Mouse (Mus musculus) liver, postnatal 0 days (tissue): Measurements from ENCODE around the gene Pdzd2.

Experiments used
- CTCF ChIP-seq: sonication (generic); IDR thresholded peaks from 2 replicates; pipeline ENCODE4 v1.5.1; 2016; ENCODE audit warnings: antibody characterized with exemption, low read depth
- EP300 ChIP-seq: IDR thresholded peaks from 2 replicates; pipeline ENCODE4 v1.6.1; 2016; ENCODE audit warnings: antibody characterized with exemption, low read depth, mild to moderate bottlenecking

- TF ChIP-seq CTCF (no peak), EP300 (no peak)
These were observed 311.9 kb downstream of the Pdzd2 start for GRCm38 (mm10) chr15:12427818-12428217.
